Mouse (Mus musculus): ENCODE measurements around the gene Scn3a. TPM values are rescaled to one million over a fixed set of nuclear protein-coding genes. Genes with fewer than 3 reads are reported as not detected.

Gene Scn3a
- polyA plus RNA-seq, 1 experiment from 2014 or later, result 24.8 TPM

GRCm38 (mm10) chr2:65552727-65553126 lies 14.7 kb downstream of the Scn3a start:
- DNase-seq (ENCODE audit: low spot score, missing footprints), result peak; percentile 84
- Histone ChIP-seq H3K27ac (ENCODE audit: low read depth, low read length) (no peak overlapping the region; the same call in 1 of the 2 replicates), H3K27me3 (ENCODE audit: control insufficient read depth, insufficient read depth, low read length) (no peaks in the 10 kb centered on the region), H3K4me1 (ENCODE audit: control insufficient read depth, insufficient read depth, low read length) (no peaks in the 10 kb centered on the region), H3K9me3 (ENCODE audit: control insufficient read depth, low read length) (no peaks in the 10 kb centered on the region), H3K9ac (ENCODE audit: low read length) (no peak overlapping the region), H3K36me3 (ENCODE audit: control insufficient read depth, insufficient read depth, low read length) (no peaks in the 10 kb centered on the region), H3K4me2 (no peak overlapping the region), H3K4me3 (ENCODE audit: low read depth, low read length) (no peak overlapping the region)
- WGBS, result 45% methylated on average over 3 of the region's 3 CpGs
- ATAC-seq (ENCODE audit: low FRiP score), result peak; percentile 8; the same call in 1 of the 2 replicates

DNA sequence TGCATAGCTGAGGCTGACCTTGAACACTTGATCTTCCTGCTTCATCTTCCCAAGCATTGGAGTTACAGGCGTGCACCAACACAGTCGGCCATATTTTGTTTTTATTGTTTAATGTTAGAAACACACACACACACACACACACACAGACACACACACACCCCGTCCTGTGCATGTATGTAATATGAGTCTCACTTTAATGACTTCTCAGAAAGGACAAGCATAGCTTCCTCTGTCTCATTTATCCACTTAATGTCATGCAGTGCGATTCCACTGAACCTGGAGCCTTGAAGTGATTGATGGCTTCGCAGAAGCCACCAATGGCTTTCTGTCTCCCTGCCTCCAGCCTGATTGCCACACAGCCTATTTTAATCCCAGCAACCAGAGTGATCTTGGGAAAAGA lies 15.2 kb downstream of the Scn3a start:
- WGBS, result 53% methylated on average over 5 of the region's 5 CpGs
- H3K36me3 ChIP-seq (ENCODE audit: control insufficient read depth, insufficient read depth, low read length), result no peaks in the 10 kb centered on the region
- H3K27me3 ChIP-seq (ENCODE audit: control insufficient read depth, insufficient read depth, low read length), result no peaks in the 10 kb centered on the region
- no peak overlapping the region for H3K27ac ChIP-seq (ENCODE audit: low read depth, low read length)
- no peaks in the 10 kb centered on the region for H3K9me3 ChIP-seq (ENCODE audit: control insufficient read depth, low read length)
- no peak overlapping the region for H3K4me3 ChIP-seq (ENCODE audit: low read depth, low read length)
- ATAC-seq (ENCODE audit: low FRiP score), result peak; percentile 73; the same call in 1 of the 2 replicates
- no peak overlapping the region for H3K4me2 ChIP-seq
- DNase-seq (ENCODE audit: low spot score, missing footprints), result peak; percentile 64
- H3K4me1 ChIP-seq (ENCODE audit: control insufficient read depth, insufficient read depth, low read length), result no peaks in the 10 kb centered on the region
- H3K9ac ChIP-seq (ENCODE audit: low read length), result no peak overlapping the region

- no peak overlapping the region for H3K4me2 ChIP-seq
- no peak overlapping the region for H3K4me3 ChIP-seq (ENCODE audit: low read depth, low read length)
- H3K9me3 ChIP-seq (ENCODE audit: control insufficient read depth, low read length), result no peaks in the 10 kb centered on the region
- no peak overlapping the region for H3K27ac ChIP-seq (ENCODE audit: low read depth, low read length)
- no peaks in the 10 kb centered on the region for H3K36me3 ChIP-seq (ENCODE audit: control insufficient read depth, insufficient read depth, low read length)
- peak; percentile 79 for ATAC-seq (ENCODE audit: low FRiP score)
- H3K9ac ChIP-seq (ENCODE audit: low read length), result no peak overlapping the region
- no peaks in the 10 kb centered on the region for H3K4me1 ChIP-seq (ENCODE audit: control insufficient read depth, insufficient read depth, low read length)
- no peaks in the 10 kb centered on the region for H3K27me3 ChIP-seq (ENCODE audit: control insufficient read depth, insufficient read depth, low read length)
- WGBS, result 45% methylated on average over 2 of the region's 2 CpGs
- peak; percentile 86 for DNase-seq (ENCODE audit: low spot score, missing footprints)
Measured at GRCm38 (mm10) chr2:65551736-65552135, 15.7 kb downstream of the Scn3a start.

- no peaks in the 10 kb centered on the region for H3K4me1 ChIP-seq (ENCODE audit: control insufficient read depth, insufficient read depth, low read length)
- H3K27me3 ChIP-seq (ENCODE audit: control insufficient read depth, insufficient read depth, low read length), result no peaks in the 10 kb centered on the region
- H3K9ac ChIP-seq (ENCODE audit: low read length), result no peak overlapping the region
- 94% methylated on average over 3 of the region's 3 CpGs for WGBS
- ATAC-seq (ENCODE audit: low FRiP score), result no peak
- no peaks in the 10 kb centered on the region for H3K36me3 ChIP-seq (ENCODE audit: control insufficient read depth, insufficient read depth, low read length)
- H3K4me3 ChIP-seq (ENCODE audit: low read depth, low read length), result no peak overlapping the region
- no peak overlapping the region for H3K27ac ChIP-seq (ENCODE audit: low read depth, low read length)
- DNase-seq (ENCODE audit: low spot score, missing footprints), result peak; percentile 41
- H3K4me2 ChIP-seq, result no peak overlapping the region
- H3K9me3 ChIP-seq (ENCODE audit: control insufficient read depth, low read length), result no peaks in the 10 kb centered on the region
Measured at GRCm38 (mm10) chr2:65550564-65550963, 16.9 kb downstream of the Scn3a start.

DNA sequence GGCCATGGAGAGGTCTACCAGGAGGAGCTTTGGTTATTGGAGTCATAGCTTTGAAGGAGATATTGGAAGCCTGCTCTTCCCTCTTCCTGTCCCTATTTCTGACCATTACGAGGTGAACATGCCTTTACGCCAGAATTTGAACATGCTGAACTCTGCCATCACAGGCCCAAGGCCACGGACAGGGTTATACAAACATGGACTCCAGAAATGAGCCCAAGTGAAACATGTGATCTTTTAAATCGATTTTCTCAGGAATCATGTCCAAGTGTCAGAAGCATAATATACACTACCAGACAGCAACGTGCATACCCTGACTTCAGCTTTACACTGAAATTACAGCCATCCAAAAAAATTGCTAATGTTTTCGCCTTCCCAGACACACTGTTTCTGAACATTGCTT lies 18.8 kb downstream of the Scn3a start:
- no peak overlapping the region for H3K4me3 ChIP-seq (ENCODE audit: low read depth, low read length)
- no peak overlapping the region for H3K4me2 ChIP-seq
- H3K27ac ChIP-seq (ENCODE audit: low read depth, low read length), result no peak overlapping the region
- H3K4me1 ChIP-seq (ENCODE audit: control insufficient read depth, insufficient read depth, low read length), result no peaks in the 10 kb centered on the region
- no peak for ATAC-seq (ENCODE audit: low FRiP score)
- H3K9ac ChIP-seq (ENCODE audit: low read length), result no peak overlapping the region
- no peak for DNase-seq (ENCODE audit: low spot score, missing footprints)
- 86% methylated on average over 6 of the region's 6 CpGs for WGBS
- H3K36me3 ChIP-seq (ENCODE audit: control insufficient read depth, insufficient read depth, low read length), result no peaks in the 10 kb centered on the region
- no peaks in the 10 kb centered on the region for H3K27me3 ChIP-seq (ENCODE audit: control insufficient read depth, insufficient read depth, low read length)
- no peaks in the 10 kb centered on the region for H3K9me3 ChIP-seq (ENCODE audit: control insufficient read depth, low read length)

- ATAC-seq (ENCODE audit: low FRiP score) (no peak), DNase-seq (ENCODE audit: low spot score, missing footprints) (no peak)
- no peaks in the 10 kb centered on the region for H3K36me3 ChIP-seq (ENCODE audit: control insufficient read depth, insufficient read depth, low read length)
- no peak overlapping the region for H3K9ac ChIP-seq (ENCODE audit: low read length)
- no peaks in the 10 kb centered on the region for H3K4me1 ChIP-seq (ENCODE audit: control insufficient read depth, insufficient read depth, low read length)
- no peak overlapping the region for H3K4me3 ChIP-seq (ENCODE audit: low read depth, low read length)
- H3K4me2 ChIP-seq, result no peak overlapping the region
- no peak overlapping the region for H3K27ac ChIP-seq (ENCODE audit: low read depth, low read length)
- no peaks in the 10 kb centered on the region for H3K9me3 ChIP-seq (ENCODE audit: control insufficient read depth, low read length)
- H3K27me3 ChIP-seq (ENCODE audit: control insufficient read depth, insufficient read depth, low read length), result no peaks in the 10 kb centered on the region
- WGBS, result 85% methylated on average over 4 of the region's 4 CpGs
Measured at GRCm38 (mm10) chr2:65547341-65547740, 20.1 kb downstream of the Scn3a start.

- 0 out of 2 replicates have a peak overlapping the region, but pooled peaks have one; percentile 10 for H3K27ac ChIP-seq (ENCODE audit: low read depth, low read length)
- no peak overlapping the region for H3K4me2 ChIP-seq
- 75% methylated on average over 10 of the region's 10 CpGs for WGBS
- ATAC-seq (ENCODE audit: low FRiP score) (peak; percentile 40; the same call in 1 of the 2 replicates), DNase-seq (ENCODE audit: low spot score, missing footprints) (peak; percentile 47)
- no peak overlapping the region for H3K9ac ChIP-seq (ENCODE audit: low read length)
- no peak overlapping the region for H3K4me3 ChIP-seq (ENCODE audit: low read depth, low read length)
- no peaks in the 10 kb centered on the region for H3K9me3 ChIP-seq (ENCODE audit: control insufficient read depth, low read length)
- H3K4me1 ChIP-seq (ENCODE audit: control insufficient read depth, insufficient read depth, low read length), result no peaks in the 10 kb centered on the region
- H3K36me3 ChIP-seq (ENCODE audit: control insufficient read depth, insufficient read depth, low read length), result no peaks in the 10 kb centered on the region
- H3K27me3 ChIP-seq (ENCODE audit: control insufficient read depth, insufficient read depth, low read length), result no peaks in the 10 kb centered on the region
Measured at GRCm38 (mm10) chr2:65542906-65543592, 24.4 kb downstream of the Scn3a start.

DNA sequence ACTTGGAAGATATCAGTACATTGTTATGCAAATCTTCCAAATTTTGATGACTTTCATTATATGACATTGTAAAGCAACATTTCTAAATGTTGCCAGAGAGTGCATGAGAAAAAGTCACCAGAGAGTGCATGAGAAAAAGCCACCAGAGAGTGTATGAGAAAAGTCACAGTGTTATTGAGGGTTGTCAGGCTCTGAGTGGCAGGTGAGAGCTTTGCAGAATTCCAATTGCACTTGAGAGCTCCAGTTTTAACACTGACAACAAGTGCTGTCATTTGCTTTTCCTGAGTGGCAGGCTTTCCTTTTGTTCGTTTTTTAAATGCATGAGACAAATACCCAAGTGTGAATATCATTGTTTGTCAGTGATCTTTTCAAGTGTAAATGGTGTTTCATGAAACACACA lies 25.6 kb downstream of the Scn3a start:
- Histone ChIP-seq H3K4me1 (ENCODE audit: control insufficient read depth, insufficient read depth, low read length) (no peaks in the 10 kb centered on the region), H3K9ac (ENCODE audit: low read length) (no peak overlapping the region), H3K4me3 (ENCODE audit: low read depth, low read length) (no peak overlapping the region), H3K27ac (ENCODE audit: low read depth, low read length) (no peak overlapping the region), H3K9me3 (ENCODE audit: control insufficient read depth, low read length) (no peaks in the 10 kb centered on the region), H3K36me3 (ENCODE audit: control insufficient read depth, insufficient read depth, low read length) (no peaks in the 10 kb centered on the region), H3K27me3 (ENCODE audit: control insufficient read depth, insufficient read depth, low read length) (no peaks in the 10 kb centered on the region), H3K4me2 (no peak overlapping the region)
- 59% methylated on average over 1 of the region's 1 CpGs for WGBS
- no peak for ATAC-seq (ENCODE audit: low FRiP score)
- DNase-seq (ENCODE audit: low spot score, missing footprints), result no peak

DNA sequence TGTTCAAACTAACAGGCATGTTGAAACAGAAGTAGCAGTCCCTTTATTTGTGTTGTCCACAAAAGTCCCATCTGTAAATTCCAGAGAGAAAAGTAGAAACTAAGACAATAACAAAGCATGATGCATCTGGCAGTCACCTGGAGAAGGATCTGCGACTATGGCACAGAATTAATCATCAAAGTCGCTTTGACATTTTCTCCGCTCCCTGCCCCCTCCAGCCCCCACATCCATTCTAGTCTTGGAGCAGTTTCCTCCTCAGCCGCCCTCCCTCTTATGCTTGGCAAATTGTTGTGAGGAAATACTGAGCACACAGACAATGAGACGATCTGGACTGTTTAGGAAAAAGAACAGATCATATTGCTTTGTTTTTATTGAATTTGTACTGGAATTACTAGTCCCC lies 29.0 kb downstream of the Scn3a start:
- 70% methylated on average over 5 of the region's 5 CpGs for WGBS
- Histone ChIP-seq H3K36me3 (ENCODE audit: control insufficient read depth, insufficient read depth, low read length) (no peaks in the 10 kb centered on the region), H3K4me2 (no peak overlapping the region), H3K9me3 (ENCODE audit: control insufficient read depth, low read length) (no peaks in the 10 kb centered on the region), H3K4me3 (ENCODE audit: low read depth, low read length) (no peak overlapping the region), H3K27me3 (ENCODE audit: control insufficient read depth, insufficient read depth, low read length) (no peaks in the 10 kb centered on the region), H3K4me1 (ENCODE audit: control insufficient read depth, insufficient read depth, low read length) (no peaks in the 10 kb centered on the region), H3K27ac (ENCODE audit: low read depth, low read length) (no peak overlapping the region), H3K9ac (ENCODE audit: low read length) (no peak overlapping the region)
- ATAC-seq (ENCODE audit: low FRiP score), result no peak
- no peak for DNase-seq (ENCODE audit: low spot score, missing footprints)
